9 mouse cellular contexts compared by ENCODE assay signal in genomic region chr19:45207662-45208437, GRCm38 (mm10). TPM values are rescaled to one million over a fixed set of nuclear protein-coding genes. Genes with fewer than 3 reads are reported as not detected.
A peak's percentile ranks its signal among the peaks of the same experiment; 100 is the strongest.
DNase-seq lines count a peak whose midpoint lies in the region; ATAC-seq lines count a peak whose summit lies in the region.
"Had no signal": no experiment of that assay in that cellular context is flagged by ENCODE, and none has a peak within 500 bp of the region (broad histone marks: within the 10 kb centered on the region; RNA-seq: fewer than 3 reads in every experiment).

No protein-coding gene starts in this region.

- H3K4me2 ChIP-seq in heart, embryonic 13.5 days: peak overlapping the region; percentile 71
- H3K4me2 ChIP-seq in stomach, embryonic 14.5 days (replicated peaks; ENCODE audit: low read depth, low read length): peak overlapping the region; percentile 41

- H3K9ac ChIP-seq in heart, embryonic 13.5 days: peak overlapping the region; percentile 53
- H3K9ac ChIP-seq in stomach, embryonic 14.5 days (replicated peaks; ENCODE audit: low read depth, low read length): no peak overlapping the region

- no peaks in the 10 kb centered on the region for H3K36me3 ChIP-seq in heart, embryonic 13.5 days
- H3K36me3 ChIP-seq in limb, embryonic 10.5 days: no peaks in the 10 kb centered on the region
- no peaks in the 10 kb centered on the region for H3K36me3 ChIP-seq in stomach, embryonic 14.5 days (ENCODE audit: control insufficient read depth, insufficient read depth, low read length)

- ATAC-seq in heart, embryonic 13.5 days (ENCODE audit: extremely low read depth, insufficient number of reproducible peaks, low FRiP score, low TSS enrichment): peak; percentile 44; the same call in 1 of the 2 replicates
- ATAC-seq in stomach, embryonic 14.5 days (ENCODE audit: insufficient number of reproducible peaks, insufficient read depth, low FRiP score, low read depth): peak; percentile 37; the same call in 1 of the 2 replicates

- H3K27me3 ChIP-seq in heart, embryonic 13.5 days (replicated peaks): peaks cover 24% of the 10 kb centered on the region
- H3K27me3 ChIP-seq in limb, embryonic 10.5 days (ENCODE audit: low read depth, poor library complexity, severe bottlenecking): peaks cover 41% of the 10 kb centered on the region
- H3K27me3 ChIP-seq in stomach, embryonic 14.5 days (ENCODE audit: control insufficient read depth, insufficient read depth, low read length): no peaks in the 10 kb centered on the region

- peak overlapping the region; percentile 47 for H3K4me3 ChIP-seq in heart, embryonic 13.5 days
- H3K4me3 ChIP-seq in limb, embryonic 10.5 days: peak overlapping the region; percentile 28
- peak overlapping the region; percentile 13 for H3K4me3 ChIP-seq in stomach, embryonic 14.5 days (ENCODE audit: low read depth, low read length)
- H3K4me3 ChIP-seq: myocyte had no signal

- peak; percentile 51 for DNase-seq in lung, postnatal 10 days
- no peak for DNase-seq in lung, postnatal 14 days
- peak; percentile 41 for DNase-seq in limb, embryonic 10.5 days (ENCODE audit: low spot score)
- no peak for DNase-seq in thymus, postnatal 14 days
- DNase-seq in right cerebral cortex, adult 18-20 months: no peak
- no peak for DNase-seq in adrenal gland, postnatal 10 days

- 18% methylated on average over 19 of the region's 19 CpGs for WGBS in heart, embryonic 13.5 days
- 32% methylated on average over 19 of the region's 19 CpGs for WGBS in limb, embryonic 10.5 days
- WGBS in stomach, embryonic 14.5 days: 29% methylated on average over 19 of the region's 19 CpGs

- H3K4me1 ChIP-seq in heart, embryonic 13.5 days: peaks cover 14% of the 10 kb centered on the region
- H3K4me1 ChIP-seq in limb, embryonic 10.5 days: peaks cover 10% of the 10 kb centered on the region
- no peaks in the 10 kb centered on the region for H3K4me1 ChIP-seq in stomach, embryonic 14.5 days (ENCODE audit: control insufficient read depth, insufficient read depth, low read length)

- peak overlapping the region; percentile 77 for H3K27ac ChIP-seq in heart, embryonic 13.5 days (replicated peaks)
- no peak overlapping the region for H3K27ac ChIP-seq in limb, embryonic 10.5 days
- no peak overlapping the region; the same call in 1 of the 2 replicates for H3K27ac ChIP-seq in stomach, embryonic 14.5 days (ENCODE audit: low read length)

- H3K9me3 ChIP-seq in heart, embryonic 13.5 days: no peaks in the 10 kb centered on the region
- H3K9me3 ChIP-seq in limb, embryonic 10.5 days (replicated peaks): peaks cover 4% of the 10 kb centered on the region; the same call in 1 of the 2 replicates
- H3K9me3 ChIP-seq in stomach, embryonic 14.5 days (ENCODE audit: control insufficient read depth, low read depth, low read length): no peaks in the 10 kb centered on the region

RNA-seq across cellular contexts. Expression of gene Lbx1, which starts 27.8 kb away (rescaled TPM):
- polyA plus RNA-seq in heart, embryonic 13.5 days (2015; fragmentation: Nextera tagmentation; extraction: Ambion mirVana): not detected in 2 replicates
- 3.9 and 6.3 TPM in 2 replicates for polyA plus RNA-seq in limb, embryonic 10.5 days (2016; fragmentation: Nextera tagmentation; extraction: Ambion mirVana)
- polyA plus RNA-seq in stomach, embryonic 14.5 days (2014; fragmentation: Nextera tagmentation; extraction: Ambion mirVana): not detected in 2 replicates
- total RNA-seq in adrenal gland, postnatal 10 days (2021): 1 to 10 TPM in 1 of 2 experiments, under 1 TPM in 1; 0.30 to 1.4 TPM

RNA-seq across cellular contexts. Expression of gene Tlx1, which starts 57.4 kb away (rescaled TPM):
- polyA plus RNA-seq in heart, embryonic 13.5 days (2015; fragmentation: Nextera tagmentation; extraction: Ambion mirVana): 0.11 and 0.23 TPM in 2 replicates
- polyA plus RNA-seq in limb, embryonic 10.5 days (2016; fragmentation: Nextera tagmentation; extraction: Ambion mirVana): 0.15 and 0.36 TPM in 2 replicates
- polyA plus RNA-seq in stomach, embryonic 14.5 days (2014; fragmentation: Nextera tagmentation; extraction: Ambion mirVana): 0.12 and 0.86 TPM in 2 replicates
- under 1 TPM in 1 of 2 experiments, not detected in 1; 0.15 TPM for total RNA-seq in adrenal gland, postnatal 10 days (2021)
- polyA plus RNA-seq: myocyte had no signal

Comparison
In these comparisons a context has a peak if more than half of its experiments do, and no peak if none do; other contexts are left out.
1. DNase-seq: peak in lung, postnatal 10 days (single experiment) and limb, embryonic 10.5 days (single experiment); none in lung, postnatal 14 days (single experiment), thymus, postnatal 14 days (single experiment), right cerebral cortex, adult 18-20 months (single experiment) and adrenal gland, postnatal 10 days (single experiment).
2. Peak in every context shown above with its lines, with median percentiles within 50 percentile points of each other: H3K4me3 ChIP-seq.